Mouse (Mus musculus) forebrain, embryonic 11.5 days (tissue): ENCODE data around the gene Mrpl23. TPM values are rescaled to one million over a fixed set of nuclear protein-coding genes. Genes with fewer than 3 reads are reported as not detected.

Source experiments
- ATAC-seq: fragments of 200-750 bp; cut with Nextera tagmentation; replicated peaks from 2 replicates; pipeline ENCODE4 v1.8.0; 2017; ENCODE audit warnings: moderate TSS enrichment; ENCODE audit not compliant: low FRiP score
- DNase-seq: peaks from one replicate; pipeline ENCODE4 v3.0.0-alpha.2; 2017; ENCODE audit warnings: low spot score
- H3K27ac ChIP-seq: fragments of 300-500 bp; sonication (generic); 2 replicates; pipeline ENCODE4 v1.5.1; 2014; ENCODE audit warnings: low read depth, low read length
- H3K27me3 ChIP-seq: fragments of 300-500 bp; sonication (generic); 2 replicates; pipeline ENCODE4 v1.6.1; 2014; ENCODE audit warnings: mild to moderate bottlenecking, low read length, mixed read lengths; ENCODE audit not compliant: control insufficient read depth, insufficient read depth
- H3K36me3 ChIP-seq: fragments of 300-500 bp; sonication (generic); 2 replicates; pipeline ENCODE4 v1.6.1; 2014; ENCODE audit warnings: mild to moderate bottlenecking, low read length, moderate library complexity, mixed read lengths; ENCODE audit not compliant: control insufficient read depth, insufficient read depth
- H3K4me1 ChIP-seq: fragments of 300-500 bp; sonication (generic); replicated peaks from 2 replicates; pipeline ENCODE4 v1.6.1; 2014; ENCODE audit warnings: low read length, mixed read lengths; ENCODE audit not compliant: control insufficient read depth, insufficient read depth
- H3K4me2 ChIP-seq: fragments of 300-500 bp; sonication (generic); 2 replicates; pipeline ENCODE4 v1.6.1; 2014; ENCODE audit warnings: low read depth, mild to moderate bottlenecking, low read length, moderate library complexity, mixed read lengths; ENCODE audit not compliant: severe bottlenecking
- H3K4me3 ChIP-seq: fragments of 300-500 bp; sonication (generic); 2 replicates; pipeline ENCODE4 v1.5.1; 2014; ENCODE audit warnings: low read depth, low read length
- H3K9ac ChIP-seq: fragments of 300-500 bp; sonication (generic); 2 replicates; pipeline ENCODE4 v1.6.1; 2014; ENCODE audit warnings: low read length
- H3K9me3 ChIP-seq: fragments of 300-500 bp; sonication (generic); 2 replicates; pipeline ENCODE4 v1.6.1; 2016; ENCODE audit warnings: low read length, mixed read lengths; ENCODE audit not compliant: control insufficient read depth
- WGBS: fragments of 180-500 bp; shearing (Covaris S2); extraction: QIAGEN DNeasy Blood & Tissue Kit; methylation state at CpG from one replicate; pipeline ENCODE4 v1.1.7; 2014; 5-methylcytosine and 5-hydroxymethylcytosine counted together
- polyA plus RNA-seq: library from polyadenylated mRNA; unstranded; fragments of >200 nt; fragmentation: Nextera tagmentation; extraction: Ambion mirVana; gene quantifications from 2 replicates; pipeline ENCODE4 v1.2.1, GENCODE M21; 2014

Gene Mrpl23
- polyA plus RNA-seq, 1 experiment from 2014 or later, result 18.7 TPM

DNA sequence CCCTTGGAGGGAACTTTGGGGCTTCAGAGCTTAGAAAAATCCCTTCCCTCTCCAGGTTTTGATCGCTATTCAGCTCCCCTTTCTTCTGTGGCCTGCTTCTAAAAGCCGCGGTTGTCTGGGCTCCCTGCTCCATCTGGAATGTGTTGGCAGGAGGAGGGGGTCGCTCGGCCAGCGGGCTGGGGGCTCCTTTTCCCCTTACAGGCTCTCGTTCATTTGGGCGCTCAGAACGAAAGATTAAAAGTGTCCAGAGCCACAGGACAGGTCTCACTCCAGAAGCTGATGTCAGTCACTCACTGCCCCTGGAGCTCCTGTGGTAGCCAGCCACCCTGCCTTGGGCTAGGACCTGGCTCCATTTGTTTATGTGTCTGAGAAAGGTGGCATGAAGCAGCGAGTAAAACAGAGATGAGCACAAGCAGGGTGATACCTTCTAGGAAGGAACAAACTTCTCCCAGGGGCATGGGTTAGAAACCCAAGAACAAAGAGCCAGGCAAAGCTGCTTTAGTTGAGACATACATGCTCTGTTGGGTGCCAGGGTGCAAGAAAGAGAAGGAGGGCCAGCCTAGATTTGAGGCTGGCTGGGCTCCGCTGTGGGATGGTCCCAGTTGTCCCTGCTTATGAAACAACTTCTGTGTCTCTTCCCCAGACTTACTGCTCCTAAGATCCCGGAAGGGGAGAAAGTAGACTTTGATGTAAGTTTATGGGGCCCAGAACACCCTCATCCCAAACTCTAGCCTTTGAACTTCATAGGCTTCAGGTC lies 22.3 kb upstream of the Mrpl23 start:
- Histone ChIP-seq H3K27me3 (no peaks in the 10 kb centered on the region), H3K36me3 (no peaks in the 10 kb centered on the region), H3K9ac (peak overlapping the region; percentile 39; the same call in 1 of the 2 replicates), H3K27ac (peak overlapping the region; percentile 65), H3K4me1 (peaks cover 12% of the 10 kb centered on the region), H3K9me3 (no peaks in the 10 kb centered on the region), H3K4me2 (no peak overlapping the region), H3K4me3 (no peak overlapping the region)
- 8% methylated on average over 12 of the region's 12 CpGs for WGBS
- ATAC-seq, result 0 out of 2 replicates have a peak, but pooled peaks have one; percentile 37
- DNase-seq, result peak; percentile 73

DNA sequence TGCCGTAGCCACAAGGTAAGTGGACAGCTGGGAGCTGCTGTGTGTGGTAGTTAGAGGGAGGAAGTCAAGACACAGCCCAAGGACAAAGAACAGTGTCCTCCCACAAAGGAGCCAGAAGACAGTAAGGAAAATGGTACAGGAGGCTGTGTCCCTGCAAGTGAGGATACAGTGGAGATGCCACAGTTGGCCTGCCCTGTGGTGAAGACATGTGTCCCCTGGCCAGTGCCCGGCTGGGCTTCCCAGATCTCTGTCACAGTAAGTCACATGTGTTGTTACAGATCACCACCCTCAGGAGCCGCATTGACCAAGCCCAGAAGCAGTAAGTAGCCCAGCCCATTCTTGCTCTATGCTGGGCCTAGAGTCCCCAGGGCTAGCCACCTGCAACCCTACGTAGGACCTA lies 18.4 kb upstream of the Mrpl23 start:
- H3K9ac ChIP-seq, result no peak overlapping the region
- H3K4me1 ChIP-seq, result peaks cover 6% of the 10 kb centered on the region; the same call in 1 of the 2 replicates
- no peak overlapping the region for H3K4me2 ChIP-seq
- H3K36me3 ChIP-seq, result no peaks in the 10 kb centered on the region
- H3K27me3 ChIP-seq, result no peaks in the 10 kb centered on the region
- WGBS, result 86% methylated on average over 4 of the region's 4 CpGs
- DNase-seq (no peak), ATAC-seq (no peak)
- no peak overlapping the region for H3K4me3 ChIP-seq
- no peak overlapping the region for H3K27ac ChIP-seq
- H3K9me3 ChIP-seq, result no peaks in the 10 kb centered on the region

GRCm38 (mm10) chr7:142516221-142516978 lies 16.1 kb upstream of the Mrpl23 start:
- no peaks in the 10 kb centered on the region for H3K36me3 ChIP-seq
- peak overlapping the region; percentile 40; the same call in 1 of the 2 replicates for H3K9ac ChIP-seq
- H3K4me1 ChIP-seq, result 0 out of 2 replicates have a peak, but pooled peaks cover 3% of the 10 kb centered on the region
- no peak for DNase-seq
- H3K9me3 ChIP-seq, result no peaks in the 10 kb centered on the region
- no peak overlapping the region for H3K27ac ChIP-seq
- ATAC-seq, result no peak
- 56% methylated on average over 21 of the region's 21 CpGs for WGBS
- no peaks in the 10 kb centered on the region for H3K27me3 ChIP-seq
- no peak overlapping the region for H3K4me2 ChIP-seq
- no peak overlapping the region for H3K4me3 ChIP-seq

- Histone ChIP-seq H3K36me3 (no peaks in the 10 kb centered on the region), H3K9me3 (no peaks in the 10 kb centered on the region), H3K4me1 (0 out of 2 replicates have a peak, but pooled peaks cover 3% of the 10 kb centered on the region), H3K9ac (no peak overlapping the region), H3K27me3 (no peaks in the 10 kb centered on the region), H3K4me2 (no peak overlapping the region), H3K4me3 (no peak overlapping the region), H3K27ac (no peak overlapping the region)
- WGBS, result 83% methylated on average over 3 of the region's 3 CpGs
- ATAC-seq (no peak), DNase-seq (no peak)
Measured at GRCm38 (mm10) chr7:142517531-142517930, 15.0 kb upstream of the Mrpl23 start.

- H3K4me3 ChIP-seq, result no peak overlapping the region
- no peak overlapping the region for H3K9ac ChIP-seq
- no peaks in the 10 kb centered on the region for H3K36me3 ChIP-seq
- H3K27me3 ChIP-seq, result no peaks in the 10 kb centered on the region
- H3K4me2 ChIP-seq, result no peak overlapping the region
- no peak for ATAC-seq
- WGBS, result 89% methylated on average over 4 of the region's 4 CpGs
- H3K4me1 ChIP-seq, result peaks cover 6% of the 10 kb centered on the region; the same call in 1 of the 2 replicates
- no peaks in the 10 kb centered on the region for H3K9me3 ChIP-seq
- no peak for DNase-seq
- H3K27ac ChIP-seq, result no peak overlapping the region
Measured at GRCm38 (mm10) chr7:142520331-142520730, 12.2 kb upstream of the Mrpl23 start.

GRCm38 (mm10) chr7:142522352-142522751 lies 10.1 kb upstream of the Mrpl23 start:
- H3K27ac ChIP-seq, result no peak overlapping the region
- 28% methylated on average over 4 of the region's 4 CpGs for WGBS
- no peak for ATAC-seq

GRCm38 (mm10) chr7:142523200-142523990 lies 9.1 kb upstream of the Mrpl23 start:
- Histone ChIP-seq H3K27ac (no peak overlapping the region), H3K4me1 (peaks cover 8% of the 10 kb centered on the region; the same call in 1 of the 2 replicates), H3K4me3 (no peak overlapping the region), H3K27me3 (no peaks in the 10 kb centered on the region), H3K9me3 (no peaks in the 10 kb centered on the region), H3K9ac (no peak overlapping the region), H3K36me3 (no peaks in the 10 kb centered on the region), H3K4me2 (no peak overlapping the region)
- 58% methylated on average over 17 of the region's 17 CpGs for WGBS
- ATAC-seq (no peak), DNase-seq (no peak)

More at GRCm38 (mm10) chr7:142522352-142522751, 10.1 kb upstream of the Mrpl23 start:
- no peaks in the 10 kb centered on the region for H3K9me3 ChIP-seq
- H3K27me3 ChIP-seq, result no peaks in the 10 kb centered on the region
- no peak overlapping the region for H3K4me2 ChIP-seq
- H3K9ac ChIP-seq, result no peak overlapping the region
- no peak overlapping the region for H3K4me3 ChIP-seq
- H3K4me1 ChIP-seq, result peaks cover 8% of the 10 kb centered on the region; the same call in 1 of the 2 replicates
- H3K36me3 ChIP-seq, result no peaks in the 10 kb centered on the region
- DNase-seq, result peak; percentile 73
